Mouse (Mus musculus): Measurements from ENCODE around the gene Higd2a.

Higd2a gene

DNA sequence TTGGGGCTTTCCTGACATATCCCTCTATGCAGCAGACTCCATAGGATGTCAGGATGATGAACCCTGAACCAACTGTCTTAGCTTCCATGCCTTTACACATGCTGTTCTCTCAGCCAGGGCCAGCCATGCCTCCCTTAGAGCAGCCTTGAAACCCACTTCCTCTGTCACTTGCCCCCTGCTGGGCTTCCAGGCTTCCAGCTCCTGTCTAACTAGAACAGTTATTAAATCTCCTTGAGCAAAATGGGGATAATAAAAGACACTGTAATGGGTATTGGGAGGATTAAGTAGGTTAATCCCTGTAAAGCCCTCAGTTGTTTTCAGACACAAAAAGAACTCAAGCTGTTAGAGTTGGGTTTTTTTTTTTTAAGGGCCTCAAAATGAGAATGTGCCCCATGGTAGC, 13.5 kb downstream of the Higd2a start:
- no peak for TF ChIP-seq GATA4 (IDR thresholded peaks at IDR 0.05; ENCODE audit: insufficient replicate concordance, low read length)

DNA sequence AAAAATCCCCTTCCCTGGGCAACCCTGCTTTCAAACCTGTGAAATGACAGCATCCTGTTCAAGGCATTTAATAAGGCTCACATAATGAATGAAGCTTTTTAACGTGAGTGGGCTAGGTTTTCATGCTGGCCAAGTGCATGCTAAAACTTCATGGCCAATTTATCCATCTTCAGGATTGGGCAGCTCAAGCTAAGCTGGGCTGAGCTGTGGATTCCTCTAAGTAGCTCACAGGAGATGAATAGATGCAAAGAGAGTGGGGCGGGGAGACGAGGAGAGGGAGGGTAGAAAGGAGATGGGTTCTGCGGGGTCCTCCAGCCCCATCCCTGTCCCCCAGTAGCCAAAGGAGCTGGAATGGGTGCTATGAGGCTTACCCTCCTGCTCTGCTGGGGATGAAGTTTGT, 14.2 kb downstream of the Higd2a start:
- TF ChIP-seq GATA4 (IDR thresholded peaks at IDR 0.05; ENCODE audit: insufficient replicate concordance, low read length): no peak

DNA sequence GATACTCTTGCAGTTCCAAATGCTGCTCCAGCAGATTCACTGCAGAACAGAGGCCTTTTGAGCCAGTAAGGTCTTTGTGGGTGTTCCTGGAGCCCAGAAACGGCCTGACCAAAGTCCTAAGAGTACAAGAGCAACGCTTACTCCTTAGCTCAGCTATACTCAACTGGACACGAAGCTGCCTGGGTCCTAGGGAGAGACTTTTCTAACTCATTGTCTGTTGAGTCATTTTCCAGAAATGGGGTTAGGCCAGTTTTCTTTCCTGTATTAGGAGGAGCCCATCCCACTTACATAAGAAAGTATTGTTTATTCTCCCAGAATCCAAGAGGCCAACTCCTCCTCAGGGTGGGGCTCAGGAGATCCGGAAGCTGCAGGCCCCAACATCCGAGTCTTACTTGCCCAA, 15.4 kb downstream of the Higd2a start:
- TF ChIP-seq GATA4 (IDR thresholded peaks at IDR 0.05; ENCODE audit: insufficient replicate concordance, low read length): no peak

DNA sequence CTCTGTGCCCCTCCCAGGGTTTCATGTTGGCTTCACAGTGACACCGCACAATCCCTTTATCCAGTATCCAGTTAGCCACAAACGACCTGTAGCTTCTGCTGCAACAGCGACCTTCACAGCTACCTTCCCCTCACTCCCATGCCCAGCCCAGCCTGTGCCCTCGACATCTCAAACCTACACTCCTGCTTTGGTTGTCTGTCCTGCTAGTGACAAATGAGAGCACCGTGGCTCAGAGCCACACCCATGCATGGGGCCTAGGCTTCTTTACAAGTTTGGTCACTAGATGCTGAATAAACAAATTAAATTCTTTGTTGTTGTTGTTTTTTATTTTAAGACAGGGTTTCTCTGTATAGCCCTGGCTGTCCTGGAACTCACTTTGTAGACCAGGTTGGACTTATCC, 17.2 kb downstream of the Higd2a start:
- TF ChIP-seq GATA4 (IDR thresholded peaks at IDR 0.05; ENCODE audit: insufficient replicate concordance, low read length): no peak

DNA sequence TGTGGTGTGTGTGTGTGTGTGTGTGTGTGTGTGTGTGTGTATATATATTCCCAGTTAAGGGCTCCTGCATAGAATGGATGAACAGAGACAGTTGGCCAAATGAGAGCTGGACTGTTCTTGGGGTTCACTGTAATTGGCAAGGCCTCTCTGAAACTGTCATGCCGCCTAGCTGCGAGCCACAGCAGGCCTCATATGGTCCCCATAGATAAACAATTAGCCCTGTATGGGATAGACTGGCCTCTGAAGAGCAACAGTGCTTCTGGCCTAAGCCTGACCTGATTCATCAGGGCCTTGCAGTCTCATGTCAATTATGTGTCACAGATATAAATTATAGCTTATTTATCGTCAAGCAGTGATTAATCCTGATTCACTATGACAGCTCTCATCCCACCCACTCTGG, 18.0 kb downstream of the Higd2a start:
- no peak for TF ChIP-seq GATA4 (IDR thresholded peaks at IDR 0.05; ENCODE audit: insufficient replicate concordance, low read length)

DNA sequence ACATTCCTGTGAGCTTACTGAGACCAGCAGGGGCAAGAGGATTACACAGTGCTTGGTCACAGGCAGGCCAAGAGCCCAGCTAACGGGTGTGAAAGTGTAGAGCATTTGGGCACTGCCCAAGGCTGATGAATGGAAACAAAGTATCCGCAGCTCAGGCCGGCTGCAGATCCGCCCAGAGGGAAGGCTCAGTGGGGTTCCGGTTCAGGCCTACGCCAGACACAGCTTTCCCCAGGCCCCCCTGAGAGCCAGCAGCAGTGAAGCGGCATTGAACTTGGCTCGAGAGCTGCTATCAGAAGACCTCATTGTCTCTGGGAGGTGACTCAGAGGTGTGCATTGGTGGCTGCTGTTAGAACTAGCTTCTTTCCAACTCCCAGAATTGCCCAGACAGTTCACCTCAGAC, 18.7 kb downstream of the Higd2a start:
- no peak for TF ChIP-seq GATA4 (IDR thresholded peaks at IDR 0.05; ENCODE audit: insufficient replicate concordance, low read length)

DNA sequence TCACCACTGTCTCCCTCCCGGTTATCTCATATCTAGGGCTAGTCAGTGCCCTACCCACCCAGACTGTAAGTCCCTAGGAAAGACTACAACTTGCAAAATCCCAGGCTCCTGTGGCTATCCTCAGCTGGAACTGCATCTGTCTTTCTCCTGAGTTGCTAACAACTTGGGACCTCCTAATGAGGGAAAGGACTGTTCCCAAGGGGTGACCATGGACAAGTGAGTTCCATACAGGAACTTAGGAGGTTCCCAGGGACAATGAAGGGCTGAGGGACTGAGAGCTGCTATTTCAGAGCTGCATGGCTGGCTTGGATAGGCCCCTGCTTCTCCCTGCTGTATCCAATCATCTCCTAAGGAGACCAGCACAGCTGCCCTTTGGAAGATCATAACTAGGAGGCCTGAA, 19.3 kb downstream of the Higd2a start:
- TF ChIP-seq GATA4 (IDR thresholded peaks at IDR 0.05; ENCODE audit: insufficient replicate concordance, low read length): no peak

DNA sequence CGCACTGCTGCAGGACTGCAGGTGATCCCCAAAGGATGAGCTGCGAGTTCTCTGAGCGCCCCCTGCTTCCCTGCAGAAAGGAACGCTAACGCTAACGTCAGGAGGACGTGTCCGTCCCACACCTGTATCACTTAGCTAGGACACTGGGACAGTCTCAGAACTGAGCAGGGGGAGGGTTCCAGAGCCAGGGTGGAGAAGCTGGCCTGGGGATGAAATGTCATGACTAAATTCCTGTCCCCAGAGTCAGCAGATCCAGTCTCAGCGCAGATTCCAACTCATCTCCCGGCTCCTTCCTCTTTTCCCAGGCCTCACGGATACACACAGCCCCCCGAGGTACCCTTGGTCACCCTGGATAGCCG, 20.6 kb downstream of the Higd2a start:
- TF ChIP-seq GATA4 (IDR thresholded peaks at IDR 0.05; ENCODE audit: insufficient replicate concordance, low read length): no peak

DNA sequence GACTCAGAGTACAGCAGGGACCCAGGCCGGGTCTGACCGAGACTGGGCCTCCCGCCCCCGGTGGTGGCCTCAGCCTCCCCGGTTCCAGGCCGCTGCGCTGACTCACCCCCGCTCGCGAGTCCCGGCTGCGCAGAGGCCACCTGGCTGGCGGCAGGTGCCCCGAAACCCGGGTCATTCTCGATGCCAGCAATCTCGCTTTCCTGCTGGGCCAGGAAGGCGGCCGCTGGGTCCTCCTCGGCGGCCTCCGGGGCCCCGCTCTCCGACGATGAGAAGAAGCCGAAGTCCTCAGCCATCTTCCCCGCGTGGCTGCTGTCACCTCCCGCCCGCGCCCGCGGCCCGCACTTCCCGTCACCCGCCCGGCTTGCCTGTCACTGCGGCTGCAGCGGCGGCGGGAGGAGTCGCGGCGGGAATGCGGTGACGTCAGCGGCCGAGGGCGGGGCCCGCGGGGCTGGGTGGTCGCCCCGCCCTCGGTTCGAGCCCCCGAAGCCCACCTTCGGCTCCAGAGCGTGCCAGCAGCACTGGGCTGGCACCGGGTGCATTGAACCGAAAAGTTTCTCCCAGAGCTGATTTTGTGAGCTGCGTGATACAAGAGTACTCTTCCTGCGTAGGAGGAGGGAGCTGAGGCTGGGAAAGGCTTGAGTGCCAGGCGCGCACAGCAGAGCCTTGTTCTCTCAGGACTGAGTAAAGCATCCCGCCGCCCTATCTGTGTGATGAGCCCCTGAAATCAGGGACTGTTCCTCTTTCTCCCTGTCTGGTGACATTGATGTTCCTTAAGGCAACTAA, 21.2 kb downstream of the Higd2a start, which contains the start of gene Cltb:
Gene Cltb (minus strand): TSS at position 373 of the 783 bp plus-strand sequence.
- no peak for TF ChIP-seq GATA4 (IDR thresholded peaks at IDR 0.05; ENCODE audit: insufficient replicate concordance, low read length)

DNA sequence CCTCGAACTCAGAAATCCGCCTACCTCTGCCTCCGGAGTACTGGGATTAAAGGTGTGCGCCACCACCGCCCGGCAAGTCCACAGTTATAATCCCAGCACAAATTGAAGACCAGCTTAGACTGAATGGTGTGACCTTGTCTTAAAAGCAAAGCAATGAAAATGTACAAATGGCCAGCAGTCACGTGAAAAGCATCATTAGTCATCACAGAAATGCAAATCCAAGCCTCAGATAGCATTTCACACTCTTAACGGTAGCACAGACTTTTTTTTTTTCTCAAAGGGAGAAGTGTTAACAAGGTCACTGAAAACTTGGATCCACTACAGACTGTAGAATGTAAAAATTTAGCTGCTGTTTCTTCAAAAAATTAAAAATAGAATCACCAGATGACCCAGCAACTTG, 26.3 kb downstream of the Higd2a start:
- no peak for TF ChIP-seq GATA4 (IDR thresholded peaks at IDR 0.05; ENCODE audit: insufficient replicate concordance, low read length)

DNA sequence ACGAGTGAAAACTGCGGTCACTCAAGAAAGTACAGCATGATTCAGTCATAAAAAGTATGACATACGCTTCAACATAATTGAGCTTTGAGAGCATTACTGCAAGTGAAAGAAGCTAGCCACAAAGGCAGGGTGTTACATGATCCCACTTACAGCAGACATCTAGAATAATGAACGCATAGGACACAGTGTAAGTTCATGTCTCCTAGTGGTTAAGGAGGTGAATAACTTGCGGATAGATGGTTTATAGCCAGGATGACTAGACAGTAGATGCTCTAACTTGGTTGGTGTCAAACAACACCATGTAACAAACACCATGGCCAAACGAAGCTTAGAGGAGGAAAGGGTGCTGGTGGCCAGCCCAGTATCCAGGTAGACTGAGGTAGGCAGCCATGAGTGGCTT, 27.0 kb downstream of the Higd2a start:
- no peak for TF ChIP-seq GATA4 (IDR thresholded peaks at IDR 0.05; ENCODE audit: insufficient replicate concordance, low read length)

DNA sequence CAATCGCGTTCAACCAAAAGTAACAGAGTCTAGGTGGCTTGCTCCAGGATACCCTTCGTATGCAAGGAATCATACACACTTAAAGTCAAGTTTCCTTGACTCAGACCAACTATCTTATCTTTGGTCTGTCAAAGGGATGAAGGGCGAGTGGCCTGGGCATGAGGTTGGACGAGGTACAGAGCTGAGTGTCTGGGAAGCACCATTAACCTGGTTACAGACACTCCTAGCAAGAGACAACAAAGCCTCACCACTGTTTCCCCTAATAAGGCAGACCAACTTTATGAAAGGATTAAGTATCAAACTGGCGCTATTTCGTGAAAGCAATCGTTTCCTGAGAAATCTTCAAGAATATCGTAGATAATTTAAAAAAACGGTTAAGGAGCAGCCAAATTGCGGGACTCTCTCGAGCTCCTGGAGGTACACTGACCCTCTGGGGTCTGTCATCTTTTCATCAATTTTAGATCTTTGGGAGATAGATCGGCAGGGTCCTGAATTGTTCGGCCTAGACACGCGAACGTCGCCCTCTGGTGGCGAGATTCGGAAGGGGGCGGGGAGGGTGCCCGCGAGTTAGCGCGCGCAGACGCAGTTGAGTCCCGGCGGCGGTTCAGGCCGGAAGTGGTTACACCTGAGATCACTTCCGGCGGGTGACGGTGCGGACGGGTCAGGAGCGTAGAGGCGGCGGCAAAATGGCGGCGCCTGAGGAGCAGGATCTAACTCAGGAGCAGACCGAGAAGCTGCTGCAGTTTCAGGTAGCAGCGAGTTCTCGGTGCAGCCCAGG, 31.3 kb downstream of the Higd2a start, which contains the start of gene Faf2:
Gene Faf2 (plus strand): TSS at position 630 of the 778 bp plus-strand sequence.
- TF ChIP-seq GATA4 (IDR thresholded peaks at IDR 0.05; ENCODE audit: insufficient replicate concordance, low read length): no peak; the same call in 1 of the 2 replicates

DNA sequence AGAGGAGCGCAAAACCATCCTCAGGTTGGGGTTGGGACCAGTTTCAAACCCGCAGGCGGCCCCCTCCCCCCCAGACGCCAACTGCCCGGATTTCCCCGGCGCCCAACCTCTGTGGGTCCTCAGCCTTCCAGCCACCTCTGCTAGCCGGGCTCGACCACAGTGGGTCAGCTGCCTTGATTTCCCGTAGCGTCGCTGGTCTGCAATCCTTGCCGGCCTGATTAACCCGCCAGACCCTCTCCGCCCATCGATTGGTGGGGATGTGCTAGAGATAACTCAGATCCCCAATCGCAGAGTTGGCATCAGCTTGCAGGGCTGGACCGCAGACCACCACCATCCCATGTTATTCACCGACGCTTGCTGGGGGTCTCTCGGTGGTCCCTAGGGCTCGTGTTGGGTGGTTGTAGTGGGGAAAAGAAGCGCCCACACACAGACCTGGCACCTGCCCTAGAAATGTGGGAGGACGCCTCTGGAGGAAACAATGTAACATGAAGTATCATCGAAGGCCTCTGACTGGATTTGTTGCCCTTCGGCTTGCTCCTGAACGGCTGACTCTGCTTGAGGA, 32.0 kb downstream of the Higd2a start:
- no peak for TF ChIP-seq GATA4 (IDR thresholded peaks at IDR 0.05; ENCODE audit: insufficient replicate concordance, low read length)

DNA sequence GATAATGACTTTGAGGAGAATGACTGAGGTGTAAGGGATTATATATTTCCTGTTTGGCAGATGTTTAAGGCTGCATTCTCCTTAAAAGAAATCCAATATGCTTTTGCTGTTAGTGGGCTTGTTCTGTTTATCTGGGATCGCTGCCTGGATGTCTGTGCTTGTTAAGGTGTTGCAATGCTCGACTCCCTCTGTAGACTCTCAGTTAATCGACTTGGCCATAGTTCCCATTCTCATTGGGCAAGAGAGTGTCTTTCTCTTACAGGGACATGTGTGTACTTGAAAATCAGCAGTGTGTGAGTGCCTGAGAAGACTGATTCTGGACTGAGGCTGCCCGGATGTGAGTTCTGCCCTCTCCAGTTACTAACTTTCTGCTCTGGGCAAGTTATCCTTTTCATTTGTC, 39.1 kb downstream of the Higd2a start:
- TF ChIP-seq GATA4 (IDR thresholded peaks at IDR 0.05; ENCODE audit: insufficient replicate concordance, low read length): no peak

DNA sequence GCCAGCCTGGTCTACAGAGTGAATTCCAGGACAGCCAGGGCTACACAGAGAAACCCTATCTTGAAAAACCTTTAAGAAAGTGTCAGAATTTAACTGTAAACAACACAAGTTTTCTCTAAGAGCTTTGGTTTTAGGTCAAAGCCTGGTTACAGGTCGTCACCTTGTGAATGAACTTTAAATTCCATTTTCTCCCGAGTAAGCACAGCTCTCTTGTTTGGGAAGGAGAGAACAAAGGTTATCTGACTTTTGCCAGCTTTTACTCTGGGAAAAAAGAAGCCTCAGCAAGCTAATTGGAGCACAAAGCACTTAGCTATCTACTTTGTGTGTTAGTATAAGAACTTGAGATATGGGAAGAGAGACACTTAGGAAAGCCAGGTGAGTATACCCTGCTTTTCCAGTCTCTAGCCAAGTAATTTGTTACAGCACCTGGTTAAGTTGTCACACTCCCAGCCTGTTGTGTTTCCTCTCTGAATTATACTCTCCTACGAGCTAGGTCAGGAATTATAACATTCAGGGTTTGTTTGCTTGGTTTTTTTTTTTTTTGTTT, 42.8 kb downstream of the Higd2a start:
- no peak for TF ChIP-seq GATA4 (IDR thresholded peaks at IDR 0.05; ENCODE audit: insufficient replicate concordance, low read length)

DNA sequence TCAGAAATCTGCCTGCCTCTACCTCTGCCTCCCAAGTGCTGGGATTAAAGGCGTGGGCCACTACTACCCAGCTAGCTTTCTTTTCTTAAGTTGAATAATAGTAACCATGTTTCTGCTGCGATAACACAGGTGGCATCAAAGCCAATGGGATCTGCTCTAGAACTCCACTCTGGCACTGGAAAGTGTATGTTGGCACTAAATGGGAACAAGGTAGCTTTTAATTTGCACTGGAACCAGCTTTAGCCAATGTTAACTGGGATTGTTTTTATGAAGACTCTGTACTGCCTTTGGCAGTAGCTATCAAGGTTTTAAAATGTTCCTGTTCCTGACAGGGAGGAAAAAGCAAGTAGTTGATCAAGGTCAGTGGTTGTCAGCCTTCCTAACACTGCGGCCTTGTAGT, 45.0 kb downstream of the Higd2a start:
- no peak for TF ChIP-seq GATA4 (IDR thresholded peaks at IDR 0.05; ENCODE audit: insufficient replicate concordance, low read length)
